Mouse (Mus musculus) frontal cortex, adult (tissue): ENCODE data around the gene Cry1.

Experiments used
- ATAC-seq: cut with Nextera tagmentation; 2 replicates; pipeline ENCODE4 v1.9.2; 2017; ENCODE audit warnings: mild to moderate bottlenecking, moderate library complexity, mixed read lengths; ENCODE audit not compliant: low TSS enrichment

Cry1 gene

DNA sequence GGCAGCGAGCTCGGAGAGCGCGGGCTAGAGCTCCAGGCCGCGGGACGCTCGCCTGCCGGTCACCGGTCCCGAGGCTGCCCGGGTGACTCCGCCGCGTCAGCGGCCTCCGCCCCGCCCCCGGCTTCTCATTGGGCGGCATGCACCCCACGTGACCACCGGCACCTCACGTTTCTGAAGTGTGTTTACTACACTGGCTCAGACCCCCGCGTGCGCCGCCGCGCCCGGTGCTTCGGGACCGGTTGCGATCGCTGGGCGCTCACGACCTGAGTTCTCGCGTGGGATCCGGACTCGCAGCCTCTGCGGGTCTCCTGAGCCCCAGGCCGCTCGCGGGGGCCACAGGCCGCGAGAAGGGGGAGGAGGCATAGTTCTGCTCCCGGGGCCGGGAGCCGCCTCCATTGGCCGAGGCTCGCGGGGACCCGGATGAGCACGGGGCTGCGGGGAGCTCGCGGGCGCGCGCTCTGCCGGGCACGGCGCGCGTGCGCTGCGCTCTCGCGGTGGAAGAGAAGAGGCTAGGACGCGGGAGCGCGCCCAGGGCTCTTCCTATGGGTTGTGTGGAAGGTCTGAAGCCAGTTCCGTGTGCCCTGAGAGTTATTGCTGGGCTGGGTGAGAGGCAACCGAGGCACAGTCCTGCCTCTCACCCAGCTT lies at the start of gene Cry1:
Gene Cry1 (minus strand): TSS at position 101 of the 645 bp plus-strand sequence.
- ATAC-seq, result peak; percentile 88

DNA sequence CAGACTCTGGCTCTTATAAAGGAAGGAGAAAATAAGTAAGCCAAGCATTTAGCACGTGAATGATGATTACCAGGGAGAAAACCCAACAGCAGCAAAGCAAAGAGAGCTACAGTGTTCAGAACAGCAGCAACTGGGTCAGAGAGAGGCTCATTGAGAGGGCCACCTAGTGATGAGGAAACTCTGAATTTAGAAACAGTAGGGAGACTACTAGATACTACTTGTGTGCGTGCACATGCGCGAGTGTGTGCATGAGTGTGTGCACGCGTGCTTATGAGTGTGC lies 36.8 kb upstream of the Cry1 start:
- ATAC-seq, result peak; percentile 86

DNA sequence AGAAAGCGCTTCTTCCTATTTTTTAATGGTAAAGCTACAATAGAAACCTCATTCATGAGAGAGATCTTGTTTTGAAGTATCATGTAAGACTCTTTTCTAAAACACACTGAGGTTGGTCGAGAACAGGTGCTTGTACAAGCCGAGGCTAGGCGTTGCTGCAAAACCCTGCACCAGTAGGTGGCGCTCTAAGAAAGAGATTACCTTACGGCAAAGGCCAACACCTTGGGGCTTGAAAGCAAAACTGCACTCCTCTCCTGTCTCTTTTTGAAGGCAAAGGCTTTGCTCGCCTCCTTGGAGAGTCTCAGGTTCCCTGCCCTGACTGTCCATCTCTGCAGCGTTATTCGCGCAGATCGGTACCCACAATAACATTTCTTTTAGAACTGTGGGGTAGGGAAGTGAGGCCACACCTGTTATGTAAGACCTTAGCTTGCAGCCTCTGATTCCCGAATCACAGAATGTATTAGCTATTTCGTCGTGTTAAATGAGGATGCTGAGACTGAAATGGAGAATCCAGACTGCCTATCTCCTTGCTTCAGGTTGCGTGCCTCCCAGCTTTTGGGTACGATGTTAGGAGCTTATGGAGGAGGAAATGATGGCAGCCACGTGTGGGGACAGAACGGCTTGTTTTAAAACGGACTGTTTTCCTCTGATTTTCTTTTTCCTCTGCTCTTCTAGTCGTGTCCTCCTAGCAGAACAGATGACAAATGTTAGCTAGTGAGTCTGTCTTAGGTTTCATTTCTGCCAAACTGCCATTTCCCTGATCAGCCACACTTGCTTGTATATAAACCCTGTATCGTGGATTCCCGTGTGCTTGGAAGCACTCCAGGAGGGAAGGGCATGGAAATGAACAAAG lies 36.3 kb upstream of the Cry1 start:
- peak; percentile 91 for ATAC-seq

DNA sequence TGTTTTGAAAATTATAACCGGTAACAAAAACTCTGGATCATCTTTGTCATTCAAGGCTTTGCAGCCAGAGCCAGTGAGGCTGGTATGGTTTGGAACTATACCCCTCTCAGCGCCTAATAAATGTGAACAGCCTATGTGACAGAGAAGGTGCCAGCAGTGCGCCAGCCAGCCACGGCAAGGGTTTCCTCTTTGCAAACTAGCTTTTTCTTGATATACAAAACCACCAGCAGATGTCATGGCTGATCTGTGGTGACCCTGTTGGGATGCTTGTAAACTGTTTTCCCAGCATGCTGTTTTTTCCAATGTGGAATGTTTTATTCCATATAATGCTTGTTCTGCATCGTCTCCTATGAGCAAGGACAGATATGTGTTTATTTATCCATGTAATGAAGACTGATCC lies 30.0 kb upstream of the Cry1 start:
- peak; percentile 55 for ATAC-seq

DNA sequence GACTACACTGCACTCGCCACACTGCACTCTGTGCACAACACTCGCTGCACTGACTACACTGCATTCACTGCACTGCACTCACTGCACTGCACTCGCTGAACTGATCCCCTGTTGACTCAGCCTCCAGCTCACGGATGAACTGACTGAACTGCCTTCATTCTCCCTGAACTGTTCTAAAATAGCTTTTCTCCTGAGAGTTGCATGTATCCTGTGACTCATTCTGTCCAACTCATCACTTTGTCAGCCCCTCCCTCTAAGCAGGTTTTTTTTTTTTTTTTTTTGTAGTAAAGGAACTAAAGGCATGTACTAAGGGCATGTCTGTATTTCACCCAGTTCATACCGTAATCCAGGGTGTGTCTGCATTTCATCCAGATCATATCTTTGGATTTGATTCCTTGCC lies 26.8 kb upstream of the Cry1 start:
- ATAC-seq, result no peak

DNA sequence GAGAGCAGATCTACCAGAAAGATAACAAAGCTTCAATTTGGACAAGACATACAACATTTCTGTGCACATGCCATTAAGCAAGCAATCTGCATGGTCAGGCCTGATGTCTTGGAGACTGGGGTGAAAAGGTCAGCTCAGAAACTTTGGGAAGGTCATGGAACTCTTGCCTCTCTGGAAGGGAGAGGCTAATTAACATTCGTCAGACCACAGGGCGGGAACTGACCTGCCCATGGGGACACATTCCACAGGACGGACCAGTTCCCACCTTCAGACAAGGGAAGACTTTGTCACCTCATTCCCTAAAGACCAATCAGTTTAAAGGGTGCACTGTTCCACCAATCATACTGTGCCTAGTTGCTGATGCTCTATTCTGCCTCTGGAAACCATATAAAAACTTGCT lies 25.3 kb upstream of the Cry1 start:
- no peak for ATAC-seq

DNA sequence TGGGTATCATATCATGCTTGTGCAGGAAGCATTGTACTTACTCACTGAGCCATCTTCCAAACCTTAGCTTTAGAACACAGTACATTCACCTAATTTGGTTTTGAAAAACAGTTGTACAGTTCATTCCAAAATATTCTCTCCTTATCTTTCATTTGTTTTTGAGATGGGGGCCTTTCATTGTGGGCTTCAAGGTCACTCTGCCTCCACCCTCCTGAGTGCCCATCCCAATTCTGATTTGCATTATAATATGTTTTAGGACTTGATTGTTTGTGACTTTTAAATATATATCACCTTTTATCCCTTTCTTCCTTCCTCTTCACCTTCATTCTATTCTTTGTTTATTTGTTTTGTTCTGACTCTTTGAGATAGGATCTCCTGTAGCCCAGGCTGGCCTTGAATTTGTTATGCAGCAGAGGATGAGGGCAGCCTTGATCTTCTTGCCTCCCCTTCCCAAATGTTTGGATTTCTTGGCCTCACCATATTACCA lies 24.3 kb upstream of the Cry1 start:
- ATAC-seq, result no peak

DNA sequence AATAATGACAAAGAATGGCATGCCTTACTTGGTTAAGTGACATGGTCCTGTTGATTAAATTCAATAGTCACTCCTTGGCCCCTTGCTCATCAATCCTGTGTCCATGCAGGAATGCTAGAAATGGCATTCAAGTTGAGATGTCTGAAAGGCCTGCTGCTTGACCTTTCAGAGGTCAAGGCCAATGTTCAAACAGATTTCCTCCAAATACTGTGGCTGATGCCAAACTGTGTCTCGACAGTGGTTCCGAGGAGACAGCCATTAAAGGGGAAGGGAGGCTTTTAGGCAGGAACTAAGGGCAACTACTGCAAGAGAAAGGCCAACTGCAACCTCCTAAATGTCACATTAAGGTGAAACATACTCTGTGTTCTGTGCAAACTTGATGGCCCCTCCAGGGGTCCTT lies 20.5 kb upstream of the Cry1 start:
- no peak for ATAC-seq

DNA sequence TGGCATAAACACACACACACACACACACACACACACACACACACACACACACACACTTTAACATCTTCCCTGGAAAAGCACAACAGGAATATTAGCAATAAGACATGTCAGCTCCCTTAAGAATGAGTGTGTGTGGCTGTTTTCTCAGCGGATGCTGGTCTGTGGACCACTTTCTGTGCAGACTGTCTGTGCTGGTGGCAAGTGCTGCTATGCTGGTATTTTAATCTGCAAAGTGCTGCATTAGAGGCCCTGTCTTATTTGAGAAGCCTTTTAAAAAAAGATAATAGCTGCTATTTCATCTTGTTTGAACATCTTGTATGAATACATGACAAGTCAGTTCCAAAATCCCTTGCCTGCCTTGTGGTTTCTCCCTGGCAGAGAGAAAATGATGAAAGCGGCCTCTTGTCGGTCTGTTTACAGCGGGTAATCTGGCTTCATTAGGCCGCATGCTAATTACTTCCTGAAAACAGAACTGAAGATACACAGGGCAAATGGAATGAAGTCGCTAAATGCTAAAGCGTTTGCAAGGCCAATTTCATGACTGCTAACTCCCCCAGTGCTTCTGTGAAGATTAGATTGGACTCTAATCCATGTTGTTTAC lies 19.5 kb upstream of the Cry1 start:
- no peak for ATAC-seq

DNA sequence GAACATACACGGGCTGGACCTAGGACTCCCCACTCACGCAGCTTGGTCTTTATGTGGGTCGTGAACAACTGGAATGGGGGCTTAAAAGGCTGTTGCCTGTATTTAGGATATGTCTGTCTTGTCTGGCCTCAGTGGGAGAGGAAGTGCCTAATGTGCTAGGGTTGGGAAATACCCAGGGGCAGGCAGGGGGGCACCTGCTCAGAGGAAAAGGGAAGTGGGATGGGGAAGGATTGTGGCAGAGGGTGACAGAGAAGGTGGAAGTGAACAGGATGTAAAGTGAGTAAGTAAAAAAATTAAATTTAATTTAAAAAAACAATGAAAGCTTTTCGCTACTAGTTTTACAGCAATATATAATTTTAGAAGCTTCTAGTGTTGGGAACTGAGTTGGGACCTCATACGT lies 9.7 kb upstream of the Cry1 start:
- no peak for ATAC-seq

DNA sequence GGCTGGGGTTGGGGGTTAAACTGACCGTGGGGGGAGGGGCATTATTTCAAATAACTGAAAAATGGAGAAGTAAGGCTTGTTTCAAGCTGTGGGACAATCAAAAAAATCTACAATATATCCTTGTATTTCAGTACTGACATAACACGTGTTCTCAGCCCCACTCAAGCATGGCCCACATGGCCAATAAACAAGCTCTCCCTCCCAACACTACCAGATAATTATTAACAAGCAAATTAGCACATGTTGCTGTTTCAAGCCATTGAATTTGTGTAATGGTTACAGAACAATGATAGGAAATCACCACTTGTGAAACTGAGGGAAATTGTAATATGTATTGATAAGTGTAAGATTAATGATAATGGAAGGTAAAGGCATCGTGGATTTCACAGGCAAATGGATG lies 8.5 kb upstream of the Cry1 start:
- ATAC-seq, result no peak

DNA sequence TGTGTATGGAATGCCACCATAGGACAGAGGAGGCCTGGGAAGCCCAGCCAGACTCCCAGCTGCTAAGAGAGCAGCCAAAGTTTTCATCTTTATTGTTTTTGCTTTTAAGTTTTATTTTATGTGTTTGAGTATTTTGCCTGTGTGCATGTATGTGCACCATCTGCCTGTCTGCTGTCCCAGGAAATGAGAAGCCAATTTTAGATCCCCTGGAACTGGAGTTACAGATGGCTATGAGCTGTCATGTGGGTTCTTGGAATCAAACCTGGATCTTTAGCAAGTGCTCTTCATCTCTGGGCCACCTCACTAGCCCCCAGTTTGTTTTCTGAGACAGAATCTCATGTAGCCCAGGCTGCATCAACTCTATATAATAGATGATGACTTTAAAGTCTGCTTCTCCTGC lies 5.8 kb upstream of the Cry1 start:
- ATAC-seq, result peak; percentile 62

DNA sequence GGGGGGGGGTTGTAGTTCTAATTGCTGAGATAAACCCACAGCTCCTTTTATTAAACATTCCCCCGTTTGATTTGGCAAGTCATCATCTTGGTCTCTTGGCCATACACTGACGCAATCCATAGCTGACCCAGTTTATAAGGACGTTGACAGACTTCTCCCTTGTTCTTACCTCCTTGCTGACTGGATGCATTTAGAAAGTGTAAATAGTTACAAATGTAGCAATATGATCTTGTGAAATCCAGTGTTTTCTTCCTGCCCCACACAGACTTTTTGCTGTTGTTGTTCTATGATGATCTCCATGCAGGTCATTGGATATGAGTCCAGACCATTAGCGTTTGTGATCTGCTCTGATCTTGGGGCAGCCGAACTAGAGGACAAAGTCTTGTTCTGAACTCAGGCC lies 5.1 kb upstream of the Cry1 start:
- no peak for ATAC-seq

DNA sequence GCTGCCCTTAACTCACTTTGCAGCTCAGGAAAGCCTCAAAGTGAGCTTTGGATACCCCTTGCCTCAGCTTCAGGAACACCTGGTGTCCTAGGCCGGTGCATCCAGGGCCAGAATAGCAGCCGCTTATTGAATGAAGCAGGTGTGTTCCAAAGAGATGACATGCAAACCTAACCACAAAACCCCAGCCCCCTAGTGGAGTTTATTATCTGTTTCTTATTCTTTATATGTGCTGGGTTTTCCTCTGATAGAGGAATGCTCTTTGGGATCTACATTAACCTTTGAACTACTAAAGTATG lies 1.6 kb upstream of the Cry1 start:
- ATAC-seq, result no peak

DNA sequence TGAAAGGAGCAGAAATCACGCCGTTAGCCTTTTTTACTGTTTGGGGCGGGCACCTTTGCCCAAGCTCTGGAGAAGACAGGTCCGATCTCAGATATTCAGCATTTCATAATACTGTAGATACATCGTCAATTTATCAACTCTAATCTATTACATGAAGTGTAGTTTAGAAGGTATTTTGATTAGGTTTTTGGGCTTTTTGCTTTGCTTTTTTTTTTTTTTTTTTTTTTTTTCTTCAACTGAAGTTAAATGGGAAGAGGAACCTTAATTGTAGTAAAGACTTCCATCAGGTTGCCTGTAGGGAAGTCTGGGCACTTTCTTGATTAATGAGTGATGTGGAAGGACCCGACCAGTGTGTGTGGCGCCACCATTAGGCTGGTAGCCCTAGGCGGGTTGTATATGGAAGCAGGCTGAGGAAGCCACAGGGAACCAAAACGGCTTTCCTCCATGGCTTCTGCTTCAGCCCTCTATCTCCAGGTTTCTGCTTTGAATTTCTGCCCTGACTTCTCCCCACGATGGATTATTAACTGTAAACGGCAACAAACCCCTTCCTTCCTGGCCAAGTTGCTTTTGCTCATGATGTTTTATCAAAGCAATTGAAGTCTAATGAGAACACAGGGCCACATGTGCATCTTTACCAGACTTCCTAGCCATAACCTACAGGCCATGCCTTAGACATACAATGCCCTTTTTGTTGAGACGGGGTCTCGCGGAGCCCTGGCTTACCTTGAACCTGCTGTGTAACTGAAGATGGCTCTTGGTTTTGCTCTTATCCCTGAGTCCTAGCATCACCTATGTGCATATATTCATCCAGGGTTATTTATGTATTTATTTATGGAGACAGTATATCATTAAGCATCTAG lies 1.0 kb upstream of the Cry1 start:
- ATAC-seq, result no peak

DNA sequence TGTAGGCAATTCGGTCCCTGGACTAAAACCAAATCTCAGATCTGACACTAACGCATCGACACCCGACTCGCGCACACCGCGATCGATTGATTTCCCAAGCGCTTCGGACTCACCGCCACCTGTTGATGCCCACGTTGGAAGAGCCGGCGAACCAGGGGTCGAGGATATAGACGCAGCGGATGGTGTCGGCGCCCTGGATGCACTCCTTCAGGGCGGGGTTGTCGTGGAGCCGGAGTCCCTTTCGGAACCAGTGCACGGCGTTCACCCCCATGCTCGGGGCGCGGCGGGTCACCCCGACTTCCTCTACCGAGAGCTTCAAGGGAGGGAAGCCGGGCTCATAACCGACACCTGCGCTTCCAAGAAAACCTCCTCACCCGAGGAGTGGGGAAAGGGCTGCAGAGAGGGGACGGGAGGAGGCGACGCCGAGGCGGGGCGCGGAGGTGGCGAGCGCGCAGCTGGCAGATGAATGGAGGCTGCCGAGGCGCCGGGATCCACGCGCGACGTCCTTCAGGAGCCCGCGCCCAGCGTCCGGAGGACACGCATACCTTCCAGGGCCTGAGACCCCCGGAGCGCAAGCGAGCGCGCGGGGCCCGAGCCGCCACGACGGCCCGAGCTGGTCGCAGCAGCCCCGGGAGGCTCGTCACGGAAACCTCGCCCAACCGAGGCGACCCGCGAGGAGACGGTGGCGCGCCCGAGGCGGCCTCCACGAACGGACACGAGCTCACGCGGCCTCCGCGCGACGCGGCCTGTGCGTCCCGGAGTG lies 482 bp downstream of the Cry1 start:
- peak; percentile 33 for ATAC-seq

DNA sequence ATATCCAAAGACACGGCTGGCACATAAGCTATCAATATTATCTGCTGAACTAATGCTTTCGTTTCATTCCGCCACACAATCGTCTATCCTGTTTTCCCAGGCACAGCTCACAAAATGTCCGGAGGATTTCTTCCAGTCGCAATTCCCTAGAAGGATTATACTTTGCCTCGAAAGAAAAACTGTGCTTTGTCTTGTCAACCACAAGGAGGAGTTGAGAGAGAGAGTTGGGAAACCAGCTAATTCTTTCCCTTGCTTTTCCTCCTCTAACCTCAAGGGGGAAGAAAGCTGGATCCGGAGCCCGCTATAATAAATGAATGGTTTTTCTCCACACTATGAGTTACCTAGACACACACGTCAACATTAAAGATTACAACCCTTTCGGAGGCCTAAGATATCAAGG lies 1.2 kb downstream of the Cry1 start:
- ATAC-seq, result peak; percentile 69

DNA sequence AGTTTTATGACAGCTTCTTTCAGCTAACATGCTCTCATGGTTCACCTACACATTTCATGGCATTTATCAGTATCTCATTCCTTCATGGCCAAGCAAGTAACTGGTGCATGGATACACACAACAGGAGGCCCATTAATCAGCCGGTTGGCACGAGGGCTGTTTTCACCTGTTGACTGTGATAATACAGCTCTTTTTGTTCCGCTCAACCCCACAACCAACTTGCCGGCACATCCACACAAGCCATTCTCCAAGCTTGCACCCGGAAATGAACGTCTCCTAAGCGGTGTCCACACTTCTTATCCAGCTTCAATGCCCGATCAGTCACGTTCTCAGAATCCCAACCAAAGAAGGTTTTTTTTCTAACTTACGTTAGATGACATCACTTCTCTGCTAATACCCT lies 2.1 kb downstream of the Cry1 start:
- no peak for ATAC-seq

DNA sequence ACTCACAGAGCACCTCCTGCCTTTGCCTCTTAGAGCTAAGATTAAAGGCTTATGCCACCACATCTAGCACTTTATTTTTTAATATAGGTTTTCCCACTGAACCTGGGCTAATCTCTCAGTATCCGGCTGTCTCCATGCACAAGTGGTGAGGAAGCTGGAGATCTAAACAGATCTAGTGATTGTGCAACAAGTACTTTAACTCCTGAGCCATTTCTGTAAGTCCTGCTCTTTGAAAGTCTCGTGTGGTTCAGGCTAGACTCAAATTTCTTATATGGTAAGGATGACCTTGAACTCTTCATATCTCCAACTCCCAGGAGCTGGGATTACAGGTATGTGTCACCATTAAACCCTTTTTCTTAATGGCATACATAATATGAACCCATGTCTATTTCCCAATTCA lies 8.2 kb downstream of the Cry1 start:
- no peak for ATAC-seq

DNA sequence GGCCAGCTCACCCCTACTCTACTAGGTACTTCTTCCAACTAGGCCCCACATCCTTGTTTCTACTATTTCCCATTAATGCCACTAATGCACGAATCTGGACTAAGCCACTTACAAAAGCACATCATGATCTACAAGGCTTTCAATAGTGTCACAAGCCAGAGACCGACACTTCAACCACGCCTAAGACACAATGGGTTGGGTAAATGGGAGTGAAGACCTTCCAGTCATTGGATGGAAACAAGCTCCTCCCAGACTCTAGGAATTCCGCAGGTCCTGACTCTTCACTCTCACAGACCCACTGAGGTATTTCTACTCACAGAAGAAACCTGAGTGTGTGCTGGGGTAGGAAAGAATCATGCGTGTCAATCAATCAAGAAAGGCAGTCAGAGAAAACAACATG lies 19.6 kb downstream of the Cry1 start:
- no peak for ATAC-seq

DNA sequence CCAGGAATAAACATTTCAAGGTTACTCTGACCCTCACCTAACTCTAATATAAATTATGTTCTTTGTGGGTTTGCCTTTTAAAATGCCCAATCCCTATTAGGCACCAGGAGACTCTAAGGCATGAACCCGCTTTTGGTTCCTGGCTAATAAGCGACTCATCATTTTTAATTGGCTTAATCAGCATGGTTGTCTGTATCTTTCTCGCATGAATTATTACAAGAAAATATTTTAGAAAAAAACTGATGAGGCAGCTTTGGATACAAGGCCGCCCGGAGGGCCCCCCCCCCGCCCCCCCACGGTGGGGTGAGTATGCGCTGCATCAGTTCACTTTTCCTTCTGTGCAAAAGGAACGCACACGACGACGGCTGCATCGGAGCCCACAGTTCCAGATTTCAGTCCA lies 20.1 kb downstream of the Cry1 start:
- no peak for ATAC-seq
